Mouse (Mus musculus) liver, postnatal 0 days (tissue): ENCODE data around the gene Ifnar1.

Experiments
- CTCF ChIP-seq: sonication (generic); IDR thresholded peaks from 2 replicates; pipeline ENCODE4 v1.5.1; 2016; ENCODE audit warnings: antibody characterized with exemption, low read depth
- EP300 ChIP-seq: IDR thresholded peaks from 2 replicates; pipeline ENCODE4 v1.6.1; 2016; ENCODE audit warnings: antibody characterized with exemption, low read depth, mild to moderate bottlenecking

GRCm38 (mm10) chr16:91452363-91452896, 32.6 kb upstream of the Ifnar1 start:
- TF ChIP-seq CTCF (no peak; the same call in 1 of the 2 replicates), EP300 (peak; percentile 33)
